Mouse (Mus musculus) Patski (cell line): ENCODE data around the gene Rpl19. TPM values are rescaled to one million over a fixed set of nuclear protein-coding genes. Genes with fewer than 3 reads are reported as not detected.

Source experiments
- ATAC-seq: fragments of 100-300 bp; one replicate; pipeline ENCODE4 v1.8.0; 2021
- CTCF ChIA-PET: fragments of 350-600 bp; sonication (Branson Sonifier 250); formaldehyde crosslinking; loops from one replicate; lab custom pipeline; 2022; ENCODE audit warnings: inconsistent platforms; lab: Charles Lee
- POLR2A ChIA-PET: fragments of 350-600 bp; sonication (Branson Sonifier 250); formaldehyde crosslinking; loops from one replicate; lab custom pipeline; 2022; ENCODE audit warnings: antibody characterized with exemption, inconsistent platforms; lab: Charles Lee
- DNase-seq: peaks from one replicate; pipeline ENCODE4 v3.0.0-alpha.2; 2011; ENCODE audit warnings: low read depth, low spot score
- H3K27me3 ChIP-seq: fragments of 371-371 bp; one replicate; pipeline ENCODE4 v1.5.1; 2021
- CTCF ChIP-seq: fragments of 100-300 bp; IDR thresholded peaks from one replicate; pipeline ENCODE4 v1.5.1; 2021
- in situ Hi-C: fragments of 300-500 bp; cut with MboI; formaldehyde crosslinking; loops from 3 replicates; pipeline ENCODE4 v1.11.1; 2018; ENCODE audit warnings: low pct_unique_long_range_greater_than_20kb, mixed read lengths
- polyA plus RNA-seq: library from polyadenylated mRNA; unstranded; gene quantifications from one replicate; pipeline ENCODE4 v1.2.3, GENCODE M21; 2021

Gene Rpl19
- polyA plus RNA-seq, 1 experiment from 2014 or later = 1,363 TPM

GRCm38 (mm10) chr11:98008087-98008486 lies 18.4 kb upstream of the Rpl19 start:
- in situ Hi-C loops = no loop called here
- DNase-seq (no peak), ATAC-seq (no peak)
- ChIA-PET CTCF (no interaction called here), POLR2A (no interaction called here)
- no peaks in the 10 kb centered on the region for H3K27me3 ChIP-seq
- no peak for TF ChIP-seq CTCF

GRCm38 (mm10) chr11:98011716-98012115 lies 14.8 kb upstream of the Rpl19 start:
- ChIA-PET POLR2A (interaction anchor here (0.6 kb wide), 1 partner anchor 212 kb away, joined by 3 read pairs; no protein-coding TSS in a partner anchor), CTCF (interaction anchor here (1.2 kb wide), 1 partner anchor 331 kb away, joined by 3 read pairs; no protein-coding TSS in a partner anchor)
- H3K27me3 ChIP-seq = no peaks in the 10 kb centered on the region
- no peak for TF ChIP-seq CTCF
- no peak for DNase-seq
- no peak for ATAC-seq
- in situ Hi-C loops = no loop called here

- H3K27me3 ChIP-seq = no peaks in the 10 kb centered on the region
- no peak for TF ChIP-seq CTCF
- ATAC-seq = no peak
- no peak for DNase-seq
- in situ Hi-C loops = no loop called here
- ChIA-PET CTCF (interaction anchor here (1.0 kb wide), 1 partner anchor 21 kb away, joined by 3 read pairs; no protein-coding TSS in a partner anchor), POLR2A (no interaction called here)
Measured at GRCm38 (mm10) chr11:98012831-98013230, 13.7 kb upstream of the Rpl19 start.

GRCm38 (mm10) chr11:98016177-98016576 lies 10.3 kb upstream of the Rpl19 start:
- ChIA-PET POLR2A (no interaction called here), CTCF (no interaction called here)
- no peak for TF ChIP-seq CTCF
- ATAC-seq (no peak), DNase-seq (no peak)
- in situ Hi-C loops = no loop called here
- no peaks in the 10 kb centered on the region for H3K27me3 ChIP-seq

GRCm38 (mm10) chr11:98016824-98017223 lies 9.7 kb upstream of the Rpl19 start:
- ChIA-PET POLR2A (no interaction called here), CTCF (interaction anchor here (2.0 kb wide), 1 partner anchor 12 kb away, joined by 8 read pairs; no protein-coding TSS in a partner anchor)
- in situ Hi-C loops = no loop called here
- no peak for TF ChIP-seq CTCF
- ATAC-seq (no peak), DNase-seq (no peak)
- H3K27me3 ChIP-seq = no peaks in the 10 kb centered on the region

GRCm38 (mm10) chr11:98018222-98018621 lies 8.3 kb upstream of the Rpl19 start:
- no peaks in the 10 kb centered on the region for H3K27me3 ChIP-seq
- TF ChIP-seq CTCF = no peak
- POLR2A ChIA-PET = no interaction called here
- CTCF ChIA-PET = interaction anchor here (2.0 kb wide), 1 partner anchor 13 kb away, joined by 8 read pairs; no protein-coding TSS in a partner anchor
- no peak for ATAC-seq
- no peak for DNase-seq
- in situ Hi-C loops = no loop called here

GRCm38 (mm10) chr11:98018858-98019641 lies 7.5 kb upstream of the Rpl19 start:
- POLR2A ChIA-PET = no interaction called here
- no peak for TF ChIP-seq CTCF
- in situ Hi-C loops = no loop called here
- DNase-seq (no peak), ATAC-seq (no peak)
- H3K27me3 ChIP-seq = no peaks in the 10 kb centered on the region
- CTCF ChIA-PET = interaction anchor here (2.0 kb wide), 1 partner anchor 14 kb away, joined by 8 read pairs; no protein-coding TSS in a partner anchor

GRCm38 (mm10) chr11:98019883-98020610 lies 6.5 kb upstream of the Rpl19 start:
- H3K27me3 ChIP-seq = no peaks in the 10 kb centered on the region
- ChIA-PET POLR2A (no interaction called here), CTCF (interaction anchor here (1.1 kb wide), 1 partner anchor 16 kb away, joined by 3 read pairs; no protein-coding TSS in a partner anchor)
- TF ChIP-seq CTCF = no peak
- in situ Hi-C loops = no loop called here
- ATAC-seq = no peak
- no peak for DNase-seq

- in situ Hi-C loops = no loop called here
- DNase-seq = no peak
- no peak for TF ChIP-seq CTCF
- ChIA-PET POLR2A (no interaction called here), CTCF (interaction anchor here (1.1 kb wide), 1 partner anchor 17 kb away, joined by 3 read pairs; no protein-coding TSS in a partner anchor)
- H3K27me3 ChIP-seq = no peaks in the 10 kb centered on the region
- no peak for ATAC-seq
Measured at GRCm38 (mm10) chr11:98020710-98021109, 5.8 kb upstream of the Rpl19 start.

- ChIA-PET CTCF (no interaction called here), POLR2A (interaction anchor here (1.7 kb wide), 1 partner anchor 33 kb away, joined by 5 read pairs; no protein-coding TSS in a partner anchor)
- TF ChIP-seq CTCF = no peak
- in situ Hi-C loops = no loop called here
- H3K27me3 ChIP-seq = no peaks in the 10 kb centered on the region
- no peak for DNase-seq
- no peak for ATAC-seq
Measured at GRCm38 (mm10) chr11:98021118-98021517, 5.4 kb upstream of the Rpl19 start.
